Mouse (Mus musculus) stomach, postnatal 0 days (tissue): ENCODE measurements around the gene Mvb12b. TPM values are rescaled to one million over a fixed set of nuclear protein-coding genes. Genes with fewer than 3 reads are reported as not detected.

Experiments used
- ATAC-seq: fragments of 200-750 bp; cut with Nextera tagmentation; 2 replicates; pipeline ENCODE4 v1.8.0; 2017; ENCODE audit not compliant: low FRiP score, low TSS enrichment
- DNase-seq: peaks from one replicate; pipeline ENCODE4 v3.0.0-alpha.2; 2016; ENCODE audit warnings: low spot score
- H3K27ac ChIP-seq: fragments of 300-500 bp; sonication (generic); replicated peaks from 2 replicates; pipeline ENCODE4 v1.5.1; 2014; ENCODE audit warnings: mild to moderate bottlenecking, control low read depth
- H3K27me3 ChIP-seq: fragments of 300-500 bp; sonication (generic); 2 replicates; pipeline ENCODE4 v1.6.1; 2014; ENCODE audit warnings: low read length; ENCODE audit not compliant: control insufficient read depth, insufficient read depth
- H3K36me3 ChIP-seq: fragments of 300-500 bp; sonication (generic); 2 replicates; pipeline ENCODE4 v1.6.1; 2014; ENCODE audit warnings: low read length, mixed read lengths; ENCODE audit not compliant: control insufficient read depth, insufficient read depth
- H3K4me1 ChIP-seq: fragments of 300-500 bp; sonication (generic); replicated peaks from 2 replicates; pipeline ENCODE4 v1.6.1; 2014; ENCODE audit warnings: antibody characterized with exemption; ENCODE audit not compliant: control insufficient read depth, insufficient read depth
- H3K4me2 ChIP-seq: fragments of 300-500 bp; sonication (generic); replicated peaks from 2 replicates; pipeline ENCODE4 v1.6.1; 2014; ENCODE audit warnings: low read depth, mild to moderate bottlenecking, control low read depth, moderate library complexity
- H3K4me3 ChIP-seq: fragments of 300-500 bp; sonication (generic); 2 replicates; pipeline ENCODE4 v1.5.1; 2014; ENCODE audit warnings: low read depth, low read length, control low read depth
- H3K9ac ChIP-seq: fragments of 300-500 bp; sonication (generic); 2 replicates; pipeline ENCODE4 v1.6.1; 2014; ENCODE audit warnings: mild to moderate bottlenecking, low read length, control low read depth, mixed read lengths
- H3K9me3 ChIP-seq: fragments of 300-500 bp; sonication (generic); 2 replicates; pipeline ENCODE4 v1.6.1; 2016; ENCODE audit warnings: low read length; ENCODE audit not compliant: control insufficient read depth
- CTCF ChIP-seq: IDR thresholded peaks from 2 replicates; pipeline ENCODE4 v1.5.1; 2016; ENCODE audit warnings: antibody characterized with exemption, low read depth, mild to moderate bottlenecking, moderate library complexity
- EP300 ChIP-seq: optimal IDR thresholded peaks from 2 replicates; pipeline ENCODE3; 2016; ENCODE audit warnings: antibody characterized with exemption
- WGBS: fragments of 180-500 bp; shearing (Covaris S2); extraction: QIAGEN DNeasy Blood & Tissue Kit; methylation state at CpG from one replicate; pipeline ENCODE4 v1.1.7; 2014; 5-methylcytosine and 5-hydroxymethylcytosine counted together
- polyA plus RNA-seq: library from polyadenylated mRNA; unstranded; fragments of >200 nt; fragmentation: Nextera tagmentation; extraction: Ambion mirVana; gene quantifications from 2 replicates; pipeline ENCODE4 v1.2.1, GENCODE M21; 2015

Gene Mvb12b
- polyA plus RNA-seq, 1 experiment from 2014 or later, result 10.2 TPM

DNA sequence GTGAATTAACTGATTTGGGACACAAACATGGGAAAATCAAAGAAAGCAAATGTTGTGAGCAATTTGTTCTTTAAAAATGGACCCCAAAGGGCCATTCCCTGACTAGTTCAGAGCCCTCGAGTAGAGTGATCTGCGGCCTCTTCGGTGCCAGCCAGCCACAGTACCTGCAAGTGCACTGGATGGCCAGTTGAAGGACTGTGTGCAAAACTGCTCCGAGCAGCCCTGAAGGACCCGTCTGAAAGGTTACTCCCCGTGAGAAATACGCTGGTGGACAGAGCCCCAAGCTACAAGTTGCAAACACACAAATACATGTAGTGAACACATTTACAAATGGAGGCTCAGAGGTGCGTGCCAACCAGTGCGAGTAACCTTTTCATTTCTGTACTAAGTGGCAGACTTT, 98.0 kb downstream of the Mvb12b start:
- TF ChIP-seq CTCF (no peak), EP300 (no peak)
- ATAC-seq, result no peak
- DNase-seq, result no peak
- Histone ChIP-seq H3K9me3 (no peaks in the 10 kb centered on the region), H3K36me3 (no peaks in the 10 kb centered on the region), H3K27me3 (no peaks in the 10 kb centered on the region), H3K27ac (no peak overlapping the region), H3K9ac (no peak overlapping the region), H3K4me1 (no peaks in the 10 kb centered on the region), H3K4me3 (no peak overlapping the region), H3K4me2 (no peak overlapping the region)
- WGBS, result 68% methylated on average over 9 of the region's 9 CpGs

DNA sequence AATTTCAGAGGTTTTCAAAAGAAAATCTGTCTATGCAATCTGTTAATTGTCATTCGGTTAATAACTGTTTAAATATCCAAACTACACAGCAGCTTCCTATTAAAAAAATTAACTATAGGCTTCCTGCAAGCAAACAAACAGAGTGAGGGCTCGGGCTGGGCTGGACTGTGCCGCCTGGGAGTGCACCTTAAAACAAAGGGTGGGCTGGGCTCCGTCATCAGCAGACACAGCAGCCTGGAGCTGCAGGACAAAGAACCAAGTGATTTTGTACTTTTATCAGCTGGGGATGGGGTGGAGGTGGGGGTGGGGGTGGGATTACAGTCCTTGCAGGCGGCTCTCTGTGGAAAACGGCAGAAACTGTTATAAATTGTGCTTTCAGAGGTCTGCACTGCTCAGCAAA, 98.5 kb downstream of the Mvb12b start:
- Histone ChIP-seq H3K27ac (no peak overlapping the region), H3K4me1 (no peaks in the 10 kb centered on the region), H3K4me3 (no peak overlapping the region), H3K4me2 (no peak overlapping the region), H3K27me3 (no peaks in the 10 kb centered on the region), H3K9ac (no peak overlapping the region), H3K36me3 (no peaks in the 10 kb centered on the region), H3K9me3 (no peaks in the 10 kb centered on the region)
- DNase-seq (no peak), ATAC-seq (no peak)
- 45% methylated on average over 6 of the region's 6 CpGs for WGBS
- TF ChIP-seq EP300 (no peak), CTCF (no peak)

DNA sequence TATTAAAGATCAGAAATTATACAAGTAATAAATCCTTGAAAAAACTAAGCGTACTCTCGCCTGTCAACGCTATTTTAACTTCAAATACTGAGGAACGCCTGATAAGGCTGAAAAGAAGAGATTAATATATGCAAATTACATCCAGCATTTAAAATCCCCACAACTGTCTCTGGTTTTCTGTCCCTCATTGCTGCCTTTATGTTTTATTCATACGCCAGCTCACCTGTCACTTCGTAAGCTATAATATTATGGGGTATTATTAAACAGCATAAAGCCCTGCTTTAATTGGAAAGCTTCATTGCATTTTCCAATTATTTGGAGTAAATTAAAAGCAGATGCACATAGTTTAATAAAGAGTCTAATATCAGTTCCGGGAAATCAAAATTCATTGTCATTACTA, 98.9 kb downstream of the Mvb12b start:
- ATAC-seq (no peak), DNase-seq (no peak)
- no peaks in the 10 kb centered on the region for H3K9me3 ChIP-seq
- H3K4me1 ChIP-seq, result no peaks in the 10 kb centered on the region
- TF ChIP-seq EP300, result no peak
- no peak for TF ChIP-seq CTCF
- no peak overlapping the region for H3K4me3 ChIP-seq
- H3K4me2 ChIP-seq, result no peak overlapping the region
- no peaks in the 10 kb centered on the region for H3K27me3 ChIP-seq
- H3K9ac ChIP-seq, result no peak overlapping the region
- H3K36me3 ChIP-seq, result no peaks in the 10 kb centered on the region
- WGBS, result 87% methylated on average over 7 of the region's 7 CpGs
- no peak overlapping the region for H3K27ac ChIP-seq

- Histone ChIP-seq H3K27ac (no peak overlapping the region), H3K9me3 (no peaks in the 10 kb centered on the region), H3K4me3 (no peak overlapping the region), H3K27me3 (no peaks in the 10 kb centered on the region), H3K9ac (no peak overlapping the region), H3K4me2 (no peak overlapping the region), H3K4me1 (no peaks in the 10 kb centered on the region), H3K36me3 (no peaks in the 10 kb centered on the region; the same call in 1 of the 2 replicates)
- TF ChIP-seq CTCF, result no peak
- ATAC-seq, result no peak
- no peak for DNase-seq
- WGBS, result 77% methylated on average over 13 of the region's 13 CpGs
These were observed 99.6 kb downstream of the Mvb12b start for GRCm38 (mm10) chr2:33788131-33788530.

DNA sequence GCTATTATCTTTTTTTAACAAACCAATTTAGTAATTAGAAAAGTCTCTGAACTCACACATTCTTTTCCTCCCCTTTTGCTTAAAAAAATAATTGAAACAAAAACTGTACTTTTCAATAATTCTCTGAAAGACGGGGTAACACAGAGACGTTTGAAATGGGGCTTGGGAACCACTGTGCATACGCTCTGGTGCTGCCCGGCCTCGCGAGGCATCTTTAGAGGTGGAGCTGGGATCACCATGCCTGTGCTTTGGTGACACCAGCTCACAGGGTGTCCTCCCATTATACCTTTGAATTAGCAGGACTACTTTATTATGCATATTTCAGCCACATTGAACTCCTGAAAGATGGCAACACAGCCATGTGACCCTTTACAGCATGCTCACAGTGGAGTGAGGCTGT, 101.7 kb downstream of the Mvb12b start:
- H3K4me3 ChIP-seq, result no peak overlapping the region
- no peaks in the 10 kb centered on the region for H3K9me3 ChIP-seq
- ATAC-seq (no peak), DNase-seq (no peak)
- no peak overlapping the region for H3K9ac ChIP-seq
- no peaks in the 10 kb centered on the region for H3K27me3 ChIP-seq
- no peaks in the 10 kb centered on the region; the same call in 1 of the 2 replicates for H3K36me3 ChIP-seq
- TF ChIP-seq EP300 (no peak), CTCF (no peak)
- 86% methylated on average over 6 of the region's 6 CpGs for WGBS
- H3K4me2 ChIP-seq, result no peak overlapping the region
- H3K4me1 ChIP-seq, result no peaks in the 10 kb centered on the region
- H3K27ac ChIP-seq, result no peak overlapping the region

DNA sequence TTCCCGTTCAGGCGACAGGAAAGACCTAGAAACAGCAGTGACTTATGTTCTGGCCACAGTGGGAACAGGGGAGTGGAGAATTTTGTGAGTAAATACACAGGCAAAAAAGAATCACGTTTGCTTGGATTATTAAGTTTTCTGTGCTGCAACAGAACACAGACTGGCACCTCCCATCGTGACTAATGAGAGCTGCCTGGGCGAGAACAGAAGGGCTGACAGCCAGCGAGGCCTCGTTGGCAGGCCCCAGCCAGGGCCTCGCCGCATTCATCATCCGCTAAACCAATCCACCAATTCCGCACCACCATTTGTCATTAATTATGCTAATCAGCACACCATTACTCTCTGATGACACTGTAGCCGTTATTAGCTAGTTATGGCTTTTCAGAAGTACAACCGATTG, 102.2 kb downstream of the Mvb12b start:
- no peaks in the 10 kb centered on the region for H3K27me3 ChIP-seq
- H3K27ac ChIP-seq, result no peak overlapping the region
- H3K4me3 ChIP-seq, result no peak overlapping the region
- no peaks in the 10 kb centered on the region for H3K4me1 ChIP-seq
- H3K4me2 ChIP-seq, result no peak overlapping the region
- TF ChIP-seq EP300 (no peak), CTCF (no peak)
- WGBS, result 39% methylated on average over 13 of the region's 13 CpGs
- no peaks in the 10 kb centered on the region; the same call in 1 of the 2 replicates for H3K36me3 ChIP-seq
- H3K9ac ChIP-seq, result no peak overlapping the region
- DNase-seq (no peak), ATAC-seq (no peak)
- H3K9me3 ChIP-seq, result no peaks in the 10 kb centered on the region
